Mouse (Mus musculus) leukemia stem cell, adult 10-12 weeks (primary cell): ENCODE data around the gene Nfxl1. TPM values are rescaled to one million over a fixed set of nuclear protein-coding genes. Genes with fewer than 3 reads are reported as not detected.

Experiments
- polyA plus RNA-seq: library from polyadenylated mRNA; stranded (reverse); fragments of >175 nt; gene quantifications from 2 replicates; pipeline ENCODE4 v1.2.3, GENCODE M21; 2012; ENCODE audit warnings: low replicate concordance

The Nfxl1 gene
- 7.7 and 11.1 TPM in 2 replicates for polyA plus RNA-seq

GRCm38 (mm10) chr5:72559544-72560049, at the start of gene Nfxl1:
TSS of gene Nfxl1 (minus strand) at chr5:72559684.

GRCm38 (mm10) chr5:72587192-72587681, 27.8 kb upstream of the Nfxl1 start, which contains the start of gene Gm5868:
TSS of gene Gm5868 (minus strand) at chr5:72587551.

DNA sequence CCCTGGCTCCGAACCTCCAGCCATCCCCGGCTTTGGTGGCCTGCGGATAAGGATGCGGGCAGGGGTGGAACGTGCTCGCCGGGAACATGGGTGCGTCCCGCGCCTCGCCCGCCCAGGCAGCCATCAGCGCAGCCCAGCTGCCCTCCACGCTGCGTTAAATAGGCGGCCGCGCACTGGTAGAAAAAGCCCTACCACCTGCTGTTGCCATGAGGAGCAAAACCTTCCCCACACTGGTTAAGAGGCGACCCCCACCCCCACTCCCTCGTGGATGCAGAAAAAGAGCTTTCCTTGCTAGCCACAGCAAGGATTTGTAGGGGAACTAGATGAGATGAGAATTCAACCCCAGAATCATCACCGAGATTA, 21.5 kb upstream of the Nfxl1 start, which contains the start of gene Zar1:
TSS of gene Zar1 (minus strand) at position 285 of the 363 bp plus-strand sequence.

GRCm38 (mm10) chr5:72503531-72504523, 55.7 kb downstream of the Nfxl1 start, which contains the start of gene Corin:
TSS of gene Corin (minus strand) at chr5:72504473.

Other genes starting within 250 kb of the Nfxl1 start
- gene Corin, start 55.2 kb downstream of the Nfxl1 start, polyA plus RNA-seq = not detected in 2 replicates
- gene Zar1, start 21.6 kb upstream of the Nfxl1 start, polyA plus RNA-seq = not detected in 2 replicates
- not detected in 2 replicates for gene Gm5868, start 27.9 kb upstream of the Nfxl1 start, polyA plus RNA-seq
- not detected in 2 replicates for gene Cnga1, start 84.6 kb upstream of the Nfxl1 start, polyA plus RNA-seq
- not detected in 2 replicates for gene Nipal1, start 88.1 kb upstream of the Nfxl1 start, polyA plus RNA-seq
- gene Txk, start 193.1 kb upstream of the Nfxl1 start, polyA plus RNA-seq = 0.25 TPM in 1 of 2 replicates, not detected in the other